Mouse (Mus musculus) embryonic fibroblast, embryonic 13.5 days (primary cell): ENCODE data around the gene Ice2.

Experiments
- CTCF ChIP-seq: IDR thresholded peaks from 2 replicates; pipeline ENCODE4 v1.5.1; 2011; ENCODE audit warnings: mild to moderate bottlenecking, control low read depth, low read length, moderate library complexity, borderline replicate concordance; ENCODE audit not compliant: insufficient read depth
- POLR2A ChIP-seq: IDR thresholded peaks from 2 replicates; pipeline ENCODE4 v1.6.1; 2011; ENCODE audit warnings: low read depth, mild to moderate bottlenecking, control low read depth, low read length, moderate library complexity

GRCm38 (mm10) chr9:69457143-69457542, 59.4 kb downstream of the Ice2 start:
- TF ChIP-seq CTCF (no peak), POLR2A (no peak)
